Mouse (Mus musculus): ENCODE measurements around the gene Rgs21.

DNA sequence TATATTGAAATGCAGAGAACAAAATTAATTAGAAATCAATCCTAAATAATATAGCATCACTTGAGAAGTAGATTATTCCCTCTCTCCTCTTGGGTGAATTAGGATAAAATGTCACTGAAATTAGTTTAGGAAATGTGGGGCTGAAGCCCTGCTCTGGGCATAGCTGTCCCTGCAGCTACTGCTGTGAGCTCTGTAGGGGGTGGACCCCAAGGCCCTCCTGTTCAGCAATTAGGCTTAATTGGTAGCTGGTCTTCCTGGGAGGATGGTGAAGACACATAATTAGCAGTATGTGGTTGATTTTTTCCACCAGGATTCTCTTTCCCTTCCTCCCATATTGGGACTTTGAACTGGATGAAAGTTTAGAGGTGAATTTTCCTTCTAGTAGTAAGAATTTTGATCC lies 68.7 kb downstream of the Rgs21 start:
- no peak for TF ChIP-seq ZC3H11A (IDR thresholded peaks at IDR 0.05; ENCODE audit: borderline replicate concordance, low read depth, low read length)
- no peak for TF ChIP-seq HCFC1 (IDR thresholded peaks at IDR 0.05; ENCODE audit: borderline replicate concordance, insufficient read depth, low read length)
